Mouse (Mus musculus): ENCODE data around the gene Fubp1.

DNA sequence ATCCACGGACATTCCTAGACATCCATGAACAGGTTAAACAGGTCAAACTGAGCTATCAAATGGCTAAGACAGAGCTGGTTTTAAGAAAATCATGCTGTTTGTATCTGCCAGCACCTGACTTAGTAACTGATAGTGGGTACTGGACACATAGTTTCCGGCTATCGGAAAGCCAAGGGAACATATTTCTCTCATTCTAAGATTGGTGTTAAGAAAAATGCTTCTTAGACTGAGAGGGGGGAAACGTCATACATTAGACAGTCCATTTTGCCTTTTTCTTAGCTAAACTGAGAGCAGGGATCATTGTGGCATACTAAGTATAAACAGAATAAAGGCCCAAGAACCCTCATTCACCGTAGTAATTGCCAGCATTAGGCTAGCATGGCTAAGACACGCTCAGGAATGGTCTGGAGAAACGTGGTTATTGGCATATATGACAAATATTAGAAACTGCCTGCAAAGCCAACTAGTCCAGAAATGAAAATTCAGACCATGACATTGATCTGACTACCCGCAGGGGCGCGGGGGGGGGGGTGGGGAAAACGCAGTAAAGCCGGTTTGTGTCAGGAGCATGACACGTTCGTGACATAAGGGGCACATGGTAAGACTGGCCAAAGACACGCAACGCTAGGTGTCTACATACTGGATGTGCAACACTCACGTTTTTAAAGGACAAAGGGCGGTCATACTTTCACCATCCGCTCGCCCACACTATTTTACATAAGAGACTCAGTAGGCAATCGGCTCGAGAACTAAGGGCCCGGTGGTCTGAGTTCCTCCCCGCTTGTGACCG is 850 bp upstream of the Fubp1 start:
- no peak for TF ChIP-seq HCFC1 (IDR thresholded peaks at IDR 0.05; ENCODE audit: borderline replicate concordance, insufficient read depth, low read length)
- TF ChIP-seq MAFK (IDR thresholded peaks at IDR 0.05; ENCODE audit: insufficient read depth, low read depth, low read length): no peak
- TF ChIP-seq ZC3H11A (IDR thresholded peaks at IDR 0.05; ENCODE audit: borderline replicate concordance, low read depth, low read length): no peak
- TF ChIP-seq ZNF384 (IDR thresholded peaks at IDR 0.05; ENCODE audit: low read depth, low read length): no peak
- no peak for TF ChIP-seq CHD2 (IDR thresholded peaks at IDR 0.05; ENCODE audit: low read depth, low read length)
